Mouse (Mus musculus): ENCODE results near the gene Agpat1.

- no peak for TF ChIP-seq CTCF (conservative IDR thresholded peaks at IDR 0.05; ENCODE audit: low read length)
- TF ChIP-seq POU5F1 (IDR thresholded peaks at IDR 0.05; ENCODE audit: borderline replicate concordance, low read length), result no peak
Observed at GRCm38 (mm10) chr17:34583397-34583796, 20.7 kb upstream of the Agpat1 start.

Data from E14TG2a.4 (cell line).